Mouse (Mus musculus): ENCODE measurements around the gene Arhgap32. TPM values are rescaled to one million over a fixed set of nuclear protein-coding genes. Genes with fewer than 3 reads are reported as not detected.

Arhgap32 gene
- polyA plus RNA-seq, 1 experiment, result 1.5 TPM

DNA sequence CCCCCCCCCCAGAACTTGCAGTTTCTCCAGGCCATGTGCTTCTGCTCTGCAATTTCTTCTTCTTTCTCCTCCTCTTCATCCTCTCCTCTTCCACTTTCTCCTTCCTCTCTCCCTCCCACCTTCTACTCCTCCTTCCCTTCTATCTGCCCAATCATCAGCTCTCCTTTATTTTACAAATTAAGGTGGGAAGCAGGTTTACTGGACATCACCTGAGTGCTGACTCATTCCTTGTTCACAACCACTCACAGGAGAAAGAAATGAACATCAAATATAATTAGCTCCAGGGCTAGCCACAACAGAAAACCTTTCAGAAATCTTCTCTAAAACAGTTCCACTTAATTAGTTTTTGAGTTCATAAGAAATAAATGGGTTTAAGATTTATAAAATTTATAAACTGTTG, 20.3 kb downstream of the Arhgap32 start:
- Histone ChIP-seq H3K27me3 (ENCODE audit: control insufficient read depth, insufficient read depth, low read length) (no peaks in the 10 kb centered on the region), H3K4me1 (ENCODE audit: control insufficient read depth, insufficient read depth, insufficient read length) (peaks cover 2% of the 10 kb centered on the region; the same call in 1 of the 2 replicates), H3K4me3 (ENCODE audit: extremely low read depth, insufficient read depth, insufficient read length) (no peak overlapping the region), H3K27ac (ENCODE audit: insufficient read depth, low read length) (no peak overlapping the region), H3K36me3 (ENCODE audit: control insufficient read depth, insufficient read depth, low read length) (no peaks in the 10 kb centered on the region)
- no peak for DNase-seq (ENCODE audit: low read depth in 1 of 2, low spot score in 2 of 2)
- TF ChIP-seq CTCF (IDR thresholded peaks at IDR 0.05; ENCODE audit: extremely low read depth, insufficient read depth, insufficient read length, insufficient replicate concordance) (no peak), POLR2A (IDR thresholded peaks at IDR 0.05; ENCODE audit: low read depth, low read length) (no peak)

DNA sequence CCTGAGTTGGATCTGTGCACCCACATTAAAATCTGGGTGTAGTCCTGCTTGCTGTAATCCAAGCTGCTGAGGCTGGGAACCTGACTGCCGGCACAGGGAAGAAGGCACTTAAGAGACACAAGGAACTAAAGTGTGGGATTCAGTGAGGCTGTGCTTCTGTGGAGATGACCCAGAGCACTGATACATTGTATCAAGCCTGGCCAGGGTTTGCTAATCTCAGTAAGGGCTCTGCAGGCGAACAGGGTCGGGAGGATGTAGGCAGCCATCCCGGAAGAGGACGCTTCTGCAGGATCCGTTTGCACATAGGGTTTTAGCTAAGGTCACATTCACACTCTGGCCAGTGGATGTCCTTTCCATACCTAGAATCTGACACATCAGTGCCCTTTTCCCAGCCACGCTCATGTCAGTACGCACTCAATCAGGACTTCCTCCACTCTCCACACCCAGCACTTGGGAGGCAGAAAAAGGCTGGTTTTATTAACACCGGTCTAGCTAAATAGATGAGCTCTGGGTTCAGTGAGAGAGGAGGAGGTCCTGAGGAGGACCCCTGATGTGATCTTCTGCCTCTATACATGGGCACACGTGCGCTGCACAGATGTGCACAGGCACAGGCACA, 20.9 kb downstream of the Arhgap32 start:
- peaks cover 2% of the 10 kb centered on the region; the same call in 1 of the 2 replicates for H3K4me1 ChIP-seq (ENCODE audit: control insufficient read depth, insufficient read depth, insufficient read length)
- WGBS, result 92% methylated on average over 11 of the region's 11 CpGs
- no peak for TF ChIP-seq POLR2A (IDR thresholded peaks at IDR 0.05; ENCODE audit: low read depth, low read length)
- TF ChIP-seq CTCF (IDR thresholded peaks at IDR 0.05; ENCODE audit: extremely low read depth, insufficient read depth, insufficient read length, insufficient replicate concordance), result no peak
- H3K4me3 ChIP-seq (ENCODE audit: extremely low read depth, insufficient read depth, insufficient read length), result no peak overlapping the region
- no peaks in the 10 kb centered on the region for H3K27me3 ChIP-seq (ENCODE audit: control insufficient read depth, insufficient read depth, low read length)
- no peak for DNase-seq (ENCODE audit: low read depth in 1 of 2, low spot score in 2 of 2)
- no peak overlapping the region for H3K27ac ChIP-seq (ENCODE audit: insufficient read depth, low read length)
- no peaks in the 10 kb centered on the region for H3K36me3 ChIP-seq (ENCODE audit: control insufficient read depth, insufficient read depth, low read length)

DNA sequence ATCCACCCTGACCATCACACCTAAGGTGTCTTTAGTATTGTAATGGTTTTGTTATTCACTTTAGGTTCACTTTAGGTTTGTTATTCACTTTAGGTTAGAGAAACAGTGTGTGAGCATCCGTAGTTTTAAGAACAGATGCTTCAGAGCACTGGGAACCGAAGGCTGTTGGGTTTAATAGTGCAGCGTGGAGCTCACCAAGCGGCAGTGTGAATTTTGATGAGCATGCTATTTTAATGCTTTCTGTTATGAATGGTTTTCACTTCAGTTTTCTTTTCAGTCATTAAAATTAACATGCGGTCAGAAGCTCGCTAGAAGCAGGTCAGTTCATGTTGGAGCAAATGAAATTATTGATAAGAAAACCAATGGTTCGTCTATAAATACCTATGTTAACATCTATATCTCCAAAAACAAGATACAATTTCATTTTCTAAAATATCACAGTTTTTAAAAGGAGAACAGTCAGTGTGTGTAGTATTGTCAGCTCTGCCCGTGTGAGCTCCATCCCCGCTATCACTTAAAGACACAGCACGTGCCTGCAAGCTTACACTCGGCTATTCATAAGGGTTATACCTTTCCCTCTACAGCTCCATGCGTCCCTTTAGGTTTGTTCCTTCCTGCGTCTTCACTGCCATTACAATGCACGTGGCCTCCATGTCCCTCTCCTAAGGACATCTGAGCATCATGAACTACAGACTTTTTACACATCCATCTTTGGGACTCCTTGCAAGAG, 21.9 kb downstream of the Arhgap32 start:
- H3K4me3 ChIP-seq (ENCODE audit: extremely low read depth, insufficient read depth, insufficient read length), result no peak overlapping the region
- no peaks in the 10 kb centered on the region for H3K27me3 ChIP-seq (ENCODE audit: control insufficient read depth, insufficient read depth, low read length)
- 83% methylated on average over 14 of the region's 14 CpGs for WGBS
- no peaks in the 10 kb centered on the region for H3K36me3 ChIP-seq (ENCODE audit: control insufficient read depth, insufficient read depth, low read length)
- TF ChIP-seq POLR2A (IDR thresholded peaks at IDR 0.05; ENCODE audit: low read depth, low read length) (no peak), CTCF (IDR thresholded peaks at IDR 0.05; ENCODE audit: extremely low read depth, insufficient read depth, insufficient read length, insufficient replicate concordance) (no peak)
- DNase-seq (ENCODE audit: low read depth in 1 of 2, low spot score in 2 of 2), result no peak
- H3K4me1 ChIP-seq (ENCODE audit: control insufficient read depth, insufficient read depth, insufficient read length), result peaks cover 2% of the 10 kb centered on the region; the same call in 1 of the 2 replicates
- H3K27ac ChIP-seq (ENCODE audit: insufficient read depth, low read length), result no peak overlapping the region

DNA sequence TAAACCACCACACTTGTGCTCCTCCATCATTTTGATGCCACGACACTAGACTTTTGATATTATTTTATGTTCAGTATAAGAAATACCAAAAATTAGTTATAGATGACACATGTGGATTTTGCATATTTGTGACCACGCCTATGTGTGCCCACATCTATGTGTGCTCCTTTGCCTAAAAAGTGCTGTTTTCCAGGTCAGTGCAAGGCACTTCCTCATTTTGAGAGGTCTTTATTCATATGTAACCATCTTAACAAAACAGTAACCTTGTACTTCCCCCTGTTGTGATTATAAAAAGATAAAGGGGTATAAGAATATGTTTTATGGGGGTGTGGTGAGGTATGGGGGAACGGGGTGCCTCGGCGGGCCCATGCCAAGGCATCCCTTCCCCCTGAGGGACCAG, 22.7 kb downstream of the Arhgap32 start:
- no peak overlapping the region for H3K4me3 ChIP-seq (ENCODE audit: extremely low read depth, insufficient read depth, insufficient read length)
- WGBS, result 33% methylated on average over 5 of the region's 5 CpGs
- no peak overlapping the region for H3K27ac ChIP-seq (ENCODE audit: insufficient read depth, low read length)
- peaks cover 2% of the 10 kb centered on the region; the same call in 1 of the 2 replicates for H3K4me1 ChIP-seq (ENCODE audit: control insufficient read depth, insufficient read depth, insufficient read length)
- DNase-seq (ENCODE audit: low read depth in 1 of 2, low spot score in 2 of 2), result no peak
- TF ChIP-seq CTCF (IDR thresholded peaks at IDR 0.05; ENCODE audit: extremely low read depth, insufficient read depth, insufficient read length, insufficient replicate concordance) (no peak), POLR2A (IDR thresholded peaks at IDR 0.05; ENCODE audit: low read depth, low read length) (no peak)
- no peaks in the 10 kb centered on the region for H3K36me3 ChIP-seq (ENCODE audit: control insufficient read depth, insufficient read depth, low read length)
- no peaks in the 10 kb centered on the region for H3K27me3 ChIP-seq (ENCODE audit: control insufficient read depth, insufficient read depth, low read length)

DNA sequence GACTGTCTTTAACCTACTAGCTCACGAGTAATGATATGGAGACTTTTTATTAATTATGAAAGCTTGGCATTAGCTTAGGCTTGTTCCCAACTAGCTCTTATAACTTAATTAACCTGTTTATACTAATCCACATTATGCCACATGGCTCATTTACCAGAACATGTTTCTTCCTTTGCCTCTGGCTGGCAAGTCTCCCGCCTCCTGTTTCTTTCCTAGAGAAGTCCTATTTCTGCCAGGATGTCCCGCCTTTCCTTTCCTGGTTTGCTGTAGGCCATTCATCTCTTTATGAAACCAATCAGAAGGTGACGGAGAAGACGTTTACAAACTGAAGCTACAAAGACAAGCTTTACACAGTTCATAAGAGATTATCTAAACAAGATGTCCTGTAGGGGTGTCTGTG, 23.7 kb downstream of the Arhgap32 start:
- WGBS, result 91% methylated on average over 5 of the region's 5 CpGs
- H3K27me3 ChIP-seq (ENCODE audit: control insufficient read depth, insufficient read depth, low read length), result no peaks in the 10 kb centered on the region
- no peak for DNase-seq (ENCODE audit: low read depth in 1 of 2, low spot score in 2 of 2)
- no peak overlapping the region for H3K27ac ChIP-seq (ENCODE audit: insufficient read depth, low read length)
- no peaks in the 10 kb centered on the region for H3K36me3 ChIP-seq (ENCODE audit: control insufficient read depth, insufficient read depth, low read length)
- H3K4me1 ChIP-seq (ENCODE audit: control insufficient read depth, insufficient read depth, insufficient read length), result peaks cover 2% of the 10 kb centered on the region; the same call in 1 of the 2 replicates
- no peak overlapping the region for H3K4me3 ChIP-seq (ENCODE audit: extremely low read depth, insufficient read depth, insufficient read length)
- TF ChIP-seq CTCF (IDR thresholded peaks at IDR 0.05; ENCODE audit: extremely low read depth, insufficient read depth, insufficient read length, insufficient replicate concordance) (no peak), POLR2A (IDR thresholded peaks at IDR 0.05; ENCODE audit: low read depth, low read length) (no peak)

DNA sequence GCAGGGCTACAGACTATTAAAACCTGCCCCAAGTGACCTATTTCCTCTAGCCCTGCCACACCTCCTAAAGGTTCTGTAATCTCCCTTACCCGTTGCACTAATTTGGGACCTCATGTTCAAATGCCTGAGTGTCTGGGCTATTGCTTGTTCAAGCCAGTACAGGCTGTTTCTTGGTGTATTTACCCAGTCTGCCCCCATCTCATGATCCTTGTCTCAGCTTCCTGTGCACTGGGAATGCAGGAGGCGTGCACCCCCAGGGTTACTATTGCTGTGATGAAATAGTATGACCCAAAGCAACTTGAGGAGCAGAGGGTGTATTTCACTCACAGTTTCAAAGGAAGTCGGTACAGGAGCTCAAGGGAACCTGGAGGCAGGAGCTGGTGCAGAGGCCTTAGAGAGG, 26.9 kb downstream of the Arhgap32 start:
- no peak overlapping the region for H3K27ac ChIP-seq (ENCODE audit: insufficient read depth, low read length)
- no peaks in the 10 kb centered on the region for H3K36me3 ChIP-seq (ENCODE audit: control insufficient read depth, insufficient read depth, low read length)
- H3K4me1 ChIP-seq (ENCODE audit: control insufficient read depth, insufficient read depth, insufficient read length), result peaks cover 2% of the 10 kb centered on the region; the same call in 1 of the 2 replicates
- no peak for DNase-seq (ENCODE audit: low read depth in 1 of 2, low spot score in 2 of 2)
- H3K4me3 ChIP-seq (ENCODE audit: extremely low read depth, insufficient read depth, insufficient read length), result no peak overlapping the region
- no peaks in the 10 kb centered on the region for H3K27me3 ChIP-seq (ENCODE audit: control insufficient read depth, insufficient read depth, low read length)
- WGBS, result 62% methylated on average over 3 of the region's 3 CpGs
- no peak for TF ChIP-seq POLR2A (IDR thresholded peaks at IDR 0.05; ENCODE audit: low read depth, low read length)
- no peak for TF ChIP-seq CTCF (IDR thresholded peaks at IDR 0.05; ENCODE audit: extremely low read depth, insufficient read depth, insufficient read length, insufficient replicate concordance)

DNA sequence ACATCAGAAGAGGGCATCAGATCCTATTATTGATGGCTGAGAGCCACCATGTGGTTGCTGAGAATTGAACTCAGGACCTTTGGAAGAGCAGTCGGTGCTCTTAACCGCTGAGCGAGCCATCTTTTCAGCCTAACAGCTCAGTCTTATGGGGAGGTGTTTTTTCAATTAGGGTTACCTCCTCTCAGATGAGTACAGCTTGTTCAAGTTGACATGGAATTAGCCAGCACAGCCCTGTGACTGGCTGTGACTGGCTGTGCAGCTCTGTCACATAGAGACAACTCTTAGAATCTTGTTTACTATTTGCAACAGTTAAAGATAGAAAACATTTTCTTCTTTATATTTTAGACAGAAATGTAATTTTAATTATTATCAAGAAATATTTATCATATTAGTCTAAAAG, 27.5 kb downstream of the Arhgap32 start:
- Histone ChIP-seq H3K27me3 (ENCODE audit: control insufficient read depth, insufficient read depth, low read length) (no peaks in the 10 kb centered on the region), H3K4me3 (ENCODE audit: extremely low read depth, insufficient read depth, insufficient read length) (no peak overlapping the region), H3K36me3 (ENCODE audit: control insufficient read depth, insufficient read depth, low read length) (no peaks in the 10 kb centered on the region), H3K27ac (ENCODE audit: insufficient read depth, low read length) (no peak overlapping the region), H3K4me1 (ENCODE audit: control insufficient read depth, insufficient read depth, insufficient read length) (no peaks in the 10 kb centered on the region; the same call in 1 of the 2 replicates)
- TF ChIP-seq POLR2A (IDR thresholded peaks at IDR 0.05; ENCODE audit: low read depth, low read length), result no peak
- TF ChIP-seq CTCF (IDR thresholded peaks at IDR 0.05; ENCODE audit: extremely low read depth, insufficient read depth, insufficient read length, insufficient replicate concordance), result no peak
- DNase-seq (ENCODE audit: low read depth in 1 of 2, low spot score in 2 of 2), result no peak
- 96% methylated on average over 3 of the region's 3 CpGs for WGBS
